Mouse (Mus musculus) MEL (cell line): Measurements from ENCODE around the gene Lamtor4. TPM values are rescaled to one million over a fixed set of nuclear protein-coding genes. Genes with fewer than 3 reads are reported as not detected.

Source experiments
- DNase-seq: peaks from one replicate; pipeline ENCODE4 v3.0.0; 2011; ENCODE audit warnings: low read depth, low spot score
- H3K27ac ChIP-seq: 2 replicates; pipeline ENCODE4 v1.5.1; 2012; ENCODE audit warnings: low read depth, mild to moderate bottlenecking, control low read depth, low read length, moderate library complexity; ENCODE audit not compliant: control insufficient read depth
- H3K27me3 ChIP-seq, 2 experiments: fragments of 150-350 bp in 1 of 2; sonication (generic) in 1 of 2; 2 replicates each; pipeline ENCODE4 v1.6.1; 2012; ENCODE audit warnings: low read length in 2 of 2, mild to moderate bottlenecking in 2 of 2, improper control_type of control experiment in 1 of 2, moderate library complexity in 1 of 2; ENCODE audit not compliant: insufficient read depth in 2 of 2, control insufficient read depth in 1 of 2
- H3K36me3 ChIP-seq, 2 experiments: 2 replicates each; pipeline ENCODE4 v1.6.1; 2012 to 2014; ENCODE audit warnings: low read length in 2 of 2, improper control_type of control experiment in 1 of 2, inconsistent platforms in 1 of 2, mild to moderate bottlenecking in 1 of 2; ENCODE audit not compliant: insufficient read depth in 2 of 2, control insufficient read depth in 1 of 2
- H3K4me1 ChIP-seq, 2 experiments: fragments of 150-350 bp in 1 of 2; sonication (generic) in 1 of 2; 2 replicates each; pipeline ENCODE4 v1.6.1; 2012; ENCODE audit warnings: low read length in 2 of 2, improper control_type of control experiment in 1 of 2, mild to moderate bottlenecking in 1 of 2; ENCODE audit not compliant: insufficient read depth in 2 of 2, control insufficient read depth in 1 of 2
- H3K4me3 ChIP-seq, 2 experiments: fragments of 150-350 bp in 1 of 2; sonication (generic) in 1 of 2; 2 replicates each; pipeline ENCODE4 v1.5.1; 2012; ENCODE audit warnings: low read depth in 2 of 2, low read length in 2 of 2, mild to moderate bottlenecking in 2 of 2, moderate library complexity in 2 of 2, control low read depth in 1 of 2, improper control_type of control experiment in 1 of 2; ENCODE audit not compliant: control insufficient read depth in 1 of 2, insufficient read depth in 1 of 2
- H3K79me2 ChIP-seq: 2 replicates; pipeline ENCODE4 v1.6.1; 2012; ENCODE audit warnings: mild to moderate bottlenecking, low read length, moderate library complexity; ENCODE audit not compliant: control insufficient read depth, poor library complexity, insufficient read depth
- H3K9ac ChIP-seq: 2 replicates; pipeline ENCODE4 v1.6.1; 2012; ENCODE audit warnings: low read depth, mild to moderate bottlenecking, control low read depth, low read length, moderate library complexity; ENCODE audit not compliant: control insufficient read depth, poor library complexity, severe bottlenecking
- H3K9me3 ChIP-seq: fragments of 150-350 bp; sonication (generic); replicated peaks from 2 replicates; pipeline ENCODE4 v1.6.1; 2012; ENCODE audit warnings: mild to moderate bottlenecking, low read length, improper control_type of control experiment, moderate library complexity; ENCODE audit not compliant: insufficient read depth
- CHD1 ChIP-seq: IDR thresholded peaks from 2 replicates; pipeline ENCODE4 v1.6.1; 2012; ENCODE audit warnings: low read depth, mild to moderate bottlenecking, inconsistent platforms, low read length, improper control_type of control experiment
- CHD2 ChIP-seq: IDR thresholded peaks from 2 replicates; pipeline ENCODE4 v1.6.1; 2011; ENCODE audit warnings: low read length, improper control_type of control experiment
- CTCF ChIP-seq, 3 experiments: IDR thresholded peaks in 2 of 3; conservative IDR thresholded peaks in 1 of 3; 2 replicates each; pipeline ENCODE4 v1.5.1; 2011 to 2012; ENCODE audit warnings: low read length in 3 of 3, low read depth in 2 of 3, mild to moderate bottlenecking in 2 of 3, improper control_type of control experiment in 1 of 3, inconsistent platforms in 1 of 3, mixed read lengths in 1 of 3, moderate library complexity in 1 of 3; ENCODE audit not compliant: control insufficient read depth in 1 of 3, insufficient read depth in 1 of 3, poor library complexity in 1 of 3, severe bottlenecking in 1 of 3
- GATA1 ChIP-seq: IDR thresholded peaks from 2 replicates; pipeline ENCODE4 v1.6.1; 2011; ENCODE audit warnings: low read depth, low read length, improper control_type of control experiment
- HCFC1 ChIP-seq: IDR thresholded peaks from 2 replicates; pipeline ENCODE4 v1.6.1; 2012; ENCODE audit warnings: low read depth, mild to moderate bottlenecking, inconsistent platforms, low read length, improper control_type of control experiment, moderate library complexity
- JUND ChIP-seq: IDR thresholded peaks from 2 replicates; pipeline ENCODE4 v1.6.1; 2011; ENCODE audit warnings: low read depth, mild to moderate bottlenecking, improper control_type of control experiment, low read length
- MAX ChIP-seq: IDR thresholded peaks from 2 replicates; pipeline ENCODE4 v1.6.1; 2011; ENCODE audit warnings: low read length, improper control_type of control experiment
- MAZ ChIP-seq: IDR thresholded peaks from 2 replicates; pipeline ENCODE4 v1.6.1; 2012; ENCODE audit warnings: low read depth, mild to moderate bottlenecking, inconsistent platforms, low read length, improper control_type of control experiment
- MEF2A ChIP-seq: IDR thresholded peaks from 2 replicates; pipeline ENCODE4 v1.6.1; 2014; ENCODE audit warnings: low read depth, mild to moderate bottlenecking, inconsistent platforms, low read length, improper control_type of control experiment; ENCODE audit not compliant: poor library complexity, insufficient replicate concordance, severe bottlenecking; ENCODE audit errors: extremely low read depth
- MXI1 ChIP-seq: IDR thresholded peaks from 2 replicates; pipeline ENCODE4 v1.6.1; 2011; ENCODE audit warnings: mild to moderate bottlenecking, low read depth, low read length, improper control_type of control experiment
- MYB ChIP-seq: IDR thresholded peaks from 2 replicates; pipeline ENCODE4 v1.6.1; 2011; ENCODE audit warnings: mild to moderate bottlenecking, low read depth, low read length, improper control_type of control experiment
- NELFE ChIP-seq: IDR thresholded peaks from 2 replicates; pipeline ENCODE4 v1.6.1; 2011; ENCODE audit warnings: low read depth, low read length, improper control_type of control experiment
- POLR2AphosphoS5 ChIP-seq: IDR thresholded peaks from 2 replicates; pipeline ENCODE4 v1.6.1; 2012; ENCODE audit warnings: low read depth, borderline replicate concordance, mild to moderate bottlenecking, inconsistent platforms, low read length, moderate library complexity, mixed read lengths
- RAD21 ChIP-seq: IDR thresholded peaks from 2 replicates; pipeline ENCODE4 v1.6.1; 2011; ENCODE audit warnings: mild to moderate bottlenecking, low read depth, low read length, improper control_type of control experiment
- RCOR1 ChIP-seq: IDR thresholded peaks from 2 replicates; pipeline ENCODE4 v1.6.1; 2012; ENCODE audit warnings: low read depth, mild to moderate bottlenecking, inconsistent platforms, low read length, improper control_type of control experiment
- SMC3 ChIP-seq: IDR thresholded peaks from 2 replicates; pipeline ENCODE4 v1.6.1; 2011; ENCODE audit warnings: low read depth, low read length, improper control_type of control experiment
- TAL1 ChIP-seq: IDR thresholded peaks from 2 replicates; pipeline ENCODE4 v1.6.1; 2012; ENCODE audit warnings: mild to moderate bottlenecking, inconsistent platforms, low read length, moderate library complexity, mixed read lengths
- TBP ChIP-seq: IDR thresholded peaks from 2 replicates; pipeline ENCODE4 v1.8.0; 2011; ENCODE audit warnings: low read depth, low read length, improper control_type of control experiment
- TCF12 ChIP-seq: IDR thresholded peaks from 2 replicates; pipeline ENCODE4 v1.6.1; 2014; ENCODE audit warnings: low read depth, mild to moderate bottlenecking, inconsistent platforms, low read length, improper control_type of control experiment, moderate library complexity
- ZC3H11A ChIP-seq: IDR thresholded peaks from 2 replicates; pipeline ENCODE4 v1.6.1; 2012; ENCODE audit warnings: low read depth, mild to moderate bottlenecking, inconsistent platforms, low read length, improper control_type of control experiment
- ZKSCAN1 ChIP-seq: IDR thresholded peaks from 2 replicates; pipeline ENCODE4 v1.6.1; 2012; ENCODE audit warnings: low read depth, mild to moderate bottlenecking, inconsistent platforms, low read length, improper control_type of control experiment, moderate library complexity
- polyA plus RNA-seq, 2 experiments: library from polyadenylated mRNA; stranded (reverse) in 1 of 2; unstranded in 1 of 2; fragments of >175 nt in 1 of 2; fragments of >200 nt in 1 of 2; gene quantifications; 2 replicates each; pipeline versions ENCODE4 v1.2.1 to v1.2.4; 2012; ENCODE audit warnings: low replicate concordance in 2 of 2, low read depth in 1 of 2; ENCODE audit not compliant: insufficient read length in 2 of 2, insufficient read depth in 1 of 2, missing spikeins in 1 of 2
- total RNA-seq: library from RNA; depleted of rRNA; stranded (reverse); fragments of 300-350 nt; gene quantifications from 2 replicates; pipeline ENCODE4 v1.2.3, GENCODE M21; 2012

Lamtor4 gene
- total and polyA plus RNA-seq, 3 experiments: 45.7 to 59.0 TPM; not detected in 1

DNA sequence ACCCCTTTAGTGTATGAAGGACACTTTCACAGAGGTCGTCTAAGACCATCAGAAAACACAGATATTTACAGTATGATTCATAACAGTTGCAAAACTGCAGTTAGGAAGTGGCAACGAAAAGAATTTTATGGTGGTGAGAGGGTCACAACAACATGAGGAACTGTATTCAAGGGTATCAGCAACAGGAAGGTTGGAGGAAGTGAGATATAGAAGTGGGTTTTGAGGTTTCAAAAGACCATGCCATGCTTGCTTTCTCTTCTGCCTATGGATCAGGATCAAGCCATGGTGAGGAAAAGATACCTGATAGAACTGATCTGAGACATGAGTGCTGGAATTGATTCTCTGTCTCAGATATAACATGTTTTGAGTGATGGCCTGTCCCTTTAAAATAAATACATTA, 27.9 kb upstream of the Lamtor4 start (continued):
- TF ChIP-seq MXI1: peak; percentile 85
- TF ChIP-seq MEF2A: no peak
- no peak for TF ChIP-seq POLR2AphosphoS5
- TF ChIP-seq ZC3H11A: no peak
- TF ChIP-seq RAD21: no peak
- no peak for TF ChIP-seq CHD1
- no peak for TF ChIP-seq MAZ
- TF ChIP-seq GATA1: peak; percentile 99
- peak; percentile 34; the same call in 1 of the 2 replicates for TF ChIP-seq CHD2
- peak; percentile 35 for TF ChIP-seq HCFC1
- TF ChIP-seq TAL1: peak; percentile 92
- TF ChIP-seq TCF12: peak; percentile 98
- TF ChIP-seq ZKSCAN1: no peak
- no peak for TF ChIP-seq SMC3
- TF ChIP-seq RCOR1: peak; percentile 99

DNA sequence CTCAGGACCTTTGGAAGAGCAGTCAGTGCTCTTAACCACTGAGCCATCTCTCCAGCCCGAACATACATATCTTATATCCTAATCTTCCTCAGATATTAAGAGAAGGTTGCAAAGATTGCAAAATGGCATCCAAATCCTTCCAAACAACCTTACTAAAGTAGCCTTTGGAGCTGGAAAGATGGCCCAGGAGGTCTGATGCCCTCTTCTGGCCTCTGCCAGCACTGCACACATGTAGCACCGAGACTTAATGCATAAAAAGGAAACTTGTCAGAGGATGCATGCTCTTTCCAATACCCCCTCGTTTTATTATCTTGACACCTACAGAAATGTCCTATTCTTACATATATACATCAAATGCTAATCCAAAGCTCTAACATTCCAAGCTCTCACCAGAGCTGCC, 27.3 kb upstream of the Lamtor4 start:
- no peak overlapping the region for H3K9ac ChIP-seq
- DNase-seq: peak; percentile 84
- no peak overlapping the region for H3K27ac ChIP-seq
- TF ChIP-seq JUND (0 out of 2 replicates have a peak, but pooled peaks have one; percentile 36), MAX (0 out of 2 replicates have a peak, but pooled peaks have one; percentile 29), HCFC1 (no peak), ZC3H11A (peak; percentile 14), CTCF (IDR thresholded peaks at IDR 0.05 in 2 of 3, conservative IDR thresholded peaks at IDR 0.05 in 1 of 3; ENCODE audit: control insufficient read depth in 1 of 3, insufficient read depth in 1 of 3, low read depth in 2 of 3, low read length in 3 of 3, poor library complexity in 1 of 3, severe bottlenecking in 1 of 3) (peak; percentile 81 to 95 (median 84)), MAZ (no peak), RAD21 (peak; percentile 46), SMC3 (peak; percentile 72), TBP (0 out of 2 replicates have a peak, but pooled peaks have one; percentile 34)
- H3K27me3 ChIP-seq: no peaks in the 10 kb centered on the region
- H3K36me3 ChIP-seq: peaks cover 0 to 19% of the 10 kb centered on the region in 2 experiments; a peak in 2 of 4 replicates
- no peaks in the 10 kb centered on the region for H3K9me3 ChIP-seq
- H3K79me2 ChIP-seq: no peaks in the 10 kb centered on the region
- no peak overlapping the region for H3K4me3 ChIP-seq
- H3K4me1 ChIP-seq: peaks cover 10 to 19% of the 10 kb centered on the region in 2 experiments

DNA sequence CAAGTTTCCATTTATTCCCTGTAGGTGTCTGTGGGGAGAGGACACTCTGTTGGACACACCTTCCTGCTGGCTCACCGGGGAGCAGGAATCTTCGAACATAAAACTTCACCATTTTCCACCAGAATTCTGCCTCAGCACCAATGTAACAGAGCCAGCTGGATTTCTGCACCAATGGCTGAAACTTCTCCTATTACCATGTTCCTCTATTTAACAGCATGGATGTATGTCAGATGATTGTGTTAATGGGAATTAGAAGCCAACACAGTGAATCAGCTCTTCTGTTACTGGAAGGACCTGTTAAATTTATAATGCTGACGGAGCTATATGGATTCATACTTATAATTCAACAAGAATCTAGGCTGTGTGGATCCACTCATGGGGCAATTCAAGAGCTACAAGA, 25.8 kb upstream of the Lamtor4 start:
- Histone ChIP-seq H3K36me3 (peaks cover 0 to 17% of the 10 kb centered on the region in 2 experiments; a peak in 2 of 4 replicates), H3K79me2 (no peaks in the 10 kb centered on the region), H3K27ac (no peak overlapping the region), H3K4me1 (peaks cover 10 to 17% of the 10 kb centered on the region in 2 experiments), H3K9me3 (no peaks in the 10 kb centered on the region)
- peak; percentile 57 for DNase-seq
- TF ChIP-seq MYB (no peak), NELFE (0 out of 2 replicates have a peak, but pooled peaks have one; percentile 15)
- TF ChIP-seq, all 39 proteins: peak for 1
- no peak overlapping the region for H3K9ac ChIP-seq
- H3K27me3 ChIP-seq: no peaks in the 10 kb centered on the region
- H3K4me3 ChIP-seq: no peak overlapping the region
